Mouse (Mus musculus): ENCODE measurements around the gene Galnt6. TPM values are rescaled to one million over a fixed set of nuclear protein-coding genes. Genes with fewer than 3 reads are reported as not detected.

Galnt6 gene
- polyA plus RNA-seq, 1 experiment from 2014 or later, result 0.15 TPM

DNA sequence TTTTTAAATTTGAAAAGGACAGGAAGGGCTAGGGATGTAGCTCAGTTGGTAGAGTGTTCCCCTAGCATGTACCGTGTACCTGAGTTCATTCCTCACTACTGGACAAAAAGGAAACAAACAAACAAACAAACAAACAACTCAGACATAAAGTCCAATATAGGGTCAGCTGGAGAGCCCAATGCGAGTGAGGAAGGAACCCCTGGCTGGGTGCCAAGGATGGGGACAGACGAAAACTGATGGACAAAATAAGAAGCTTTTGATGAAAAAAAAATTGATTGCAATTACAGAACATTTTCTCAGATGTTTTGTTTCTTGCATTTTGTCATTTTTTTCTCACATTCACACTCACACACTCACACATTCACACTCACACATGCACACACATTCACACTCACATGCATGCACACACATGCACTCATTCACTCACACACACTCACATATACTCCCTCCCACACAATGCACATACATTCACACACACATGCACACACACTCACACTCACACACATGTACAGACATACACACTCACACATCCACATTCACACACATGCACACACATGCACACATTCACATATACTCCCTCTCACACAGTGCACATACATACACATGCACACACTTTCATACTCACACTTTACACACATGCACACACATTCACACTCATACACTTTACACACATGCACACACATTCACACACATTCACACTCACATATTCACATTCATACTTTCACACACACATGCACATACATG lies 26.9 kb upstream of the Galnt6 start:
- H3K9me3 ChIP-seq (ENCODE audit: control insufficient read depth, low read length), result no peaks in the 10 kb centered on the region
- no peak for ATAC-seq (ENCODE audit: low FRiP score)
- WGBS, result 86% methylated on average over 3 of the region's 3 CpGs
- H3K4me3 ChIP-seq (ENCODE audit: low read depth, low read length), result no peak overlapping the region
- no peaks in the 10 kb centered on the region for H3K27me3 ChIP-seq (ENCODE audit: control insufficient read depth, insufficient read depth, low read length)
- no peak overlapping the region for H3K9ac ChIP-seq (ENCODE audit: low read depth, low read length)
- H3K27ac ChIP-seq (ENCODE audit: low read depth, low read length), result no peak overlapping the region
- no peaks in the 10 kb centered on the region for H3K36me3 ChIP-seq (ENCODE audit: control insufficient read depth, insufficient read depth, low read length)
- no peak for DNase-seq (ENCODE audit: low spot score)
- no peaks in the 10 kb centered on the region for H3K4me1 ChIP-seq (replicated peaks; ENCODE audit: control insufficient read depth, insufficient read depth, low read length)
- H3K4me2 ChIP-seq (replicated peaks; ENCODE audit: low read depth, low read length), result no peak overlapping the region

DNA sequence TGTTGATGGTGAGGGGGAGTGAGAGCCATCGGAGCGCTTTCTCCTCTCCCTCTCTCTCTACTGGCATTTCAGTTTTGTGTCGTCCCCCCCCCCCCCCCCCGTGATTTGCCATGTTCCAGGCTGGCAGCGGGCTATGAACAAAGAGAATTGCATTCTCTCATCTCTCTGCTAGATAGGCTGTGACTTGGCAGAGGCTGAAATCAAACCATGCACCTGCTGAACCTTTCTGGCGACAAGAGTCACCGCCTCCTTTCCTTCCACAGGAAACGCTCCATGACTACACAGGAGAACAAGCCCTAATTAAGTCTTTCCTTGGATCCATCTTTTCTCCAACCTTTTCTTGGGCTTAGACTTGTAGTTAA lies 26.3 kb upstream of the Galnt6 start:
- H3K4me3 ChIP-seq (ENCODE audit: low read depth, low read length), result no peak overlapping the region
- H3K9me3 ChIP-seq (ENCODE audit: control insufficient read depth, low read length), result no peaks in the 10 kb centered on the region
- H3K36me3 ChIP-seq (ENCODE audit: control insufficient read depth, insufficient read depth, low read length), result no peaks in the 10 kb centered on the region
- WGBS, result 56% methylated on average over 6 of the region's 8 CpGs
- no peak overlapping the region for H3K27ac ChIP-seq (ENCODE audit: low read depth, low read length)
- no peak for ATAC-seq (ENCODE audit: low FRiP score)
- H3K9ac ChIP-seq (ENCODE audit: low read depth, low read length), result no peak overlapping the region
- H3K4me2 ChIP-seq (replicated peaks; ENCODE audit: low read depth, low read length), result no peak overlapping the region
- DNase-seq (ENCODE audit: low spot score), result no peak
- no peaks in the 10 kb centered on the region for H3K4me1 ChIP-seq (replicated peaks; ENCODE audit: control insufficient read depth, insufficient read depth, low read length)
- no peaks in the 10 kb centered on the region for H3K27me3 ChIP-seq (ENCODE audit: control insufficient read depth, insufficient read depth, low read length)

GRCm38 (mm10) chr15:100754805-100755497 lies 25.8 kb upstream of the Galnt6 start:
- Histone ChIP-seq H3K27me3 (ENCODE audit: control insufficient read depth, insufficient read depth, low read length) (no peaks in the 10 kb centered on the region), H3K4me2 (replicated peaks; ENCODE audit: low read depth, low read length) (no peak overlapping the region), H3K9ac (ENCODE audit: low read depth, low read length) (no peak overlapping the region), H3K4me3 (ENCODE audit: low read depth, low read length) (no peak overlapping the region), H3K9me3 (ENCODE audit: control insufficient read depth, low read length) (no peaks in the 10 kb centered on the region), H3K4me1 (replicated peaks; ENCODE audit: control insufficient read depth, insufficient read depth, low read length) (no peaks in the 10 kb centered on the region), H3K36me3 (ENCODE audit: control insufficient read depth, insufficient read depth, low read length) (no peaks in the 10 kb centered on the region), H3K27ac (ENCODE audit: low read depth, low read length) (no peak overlapping the region)
- WGBS, result 16% methylated on average over 11 of the region's 11 CpGs
- DNase-seq (ENCODE audit: low spot score) (peak; percentile 38), ATAC-seq (ENCODE audit: low FRiP score) (no peak)

DNA sequence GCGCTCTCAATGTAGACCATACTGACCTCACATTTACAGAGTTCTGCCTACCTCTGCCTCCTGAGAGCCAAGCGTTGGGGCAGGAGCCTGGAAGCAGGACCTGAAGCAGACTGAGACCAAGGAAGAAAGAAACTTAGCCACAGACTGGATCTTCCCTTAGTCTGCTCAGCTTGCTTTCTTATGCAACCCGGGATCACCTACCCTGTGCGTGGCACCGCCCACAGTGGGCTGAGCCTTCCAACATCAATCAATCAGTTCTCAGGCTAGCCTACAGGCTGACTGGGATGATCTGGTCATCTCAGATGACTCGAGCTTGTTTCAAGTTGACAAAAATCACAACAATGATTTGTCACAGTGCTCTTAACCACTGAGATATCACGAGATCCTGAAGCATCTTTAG lies 24.9 kb upstream of the Galnt6 start:
- Histone ChIP-seq H3K27ac (ENCODE audit: low read depth, low read length) (no peak overlapping the region), H3K27me3 (ENCODE audit: control insufficient read depth, insufficient read depth, low read length) (no peaks in the 10 kb centered on the region), H3K36me3 (ENCODE audit: control insufficient read depth, insufficient read depth, low read length) (no peaks in the 10 kb centered on the region), H3K9me3 (ENCODE audit: control insufficient read depth, low read length) (no peaks in the 10 kb centered on the region), H3K4me3 (ENCODE audit: low read depth, low read length) (no peak overlapping the region), H3K4me1 (replicated peaks; ENCODE audit: control insufficient read depth, insufficient read depth, low read length) (no peaks in the 10 kb centered on the region), H3K9ac (ENCODE audit: low read depth, low read length) (no peak overlapping the region), H3K4me2 (replicated peaks; ENCODE audit: low read depth, low read length) (no peak overlapping the region)
- DNase-seq (ENCODE audit: low spot score) (no peak), ATAC-seq (ENCODE audit: low FRiP score) (no peak)
- WGBS, result 37% methylated on average over 7 of the region's 7 CpGs

- 71% methylated on average over 5 of the region's 5 CpGs for WGBS
- Histone ChIP-seq H3K36me3 (ENCODE audit: control insufficient read depth, insufficient read depth, low read length) (no peaks in the 10 kb centered on the region), H3K4me2 (replicated peaks; ENCODE audit: low read depth, low read length) (no peak overlapping the region), H3K4me3 (ENCODE audit: low read depth, low read length) (no peak overlapping the region), H3K9ac (ENCODE audit: low read depth, low read length) (no peak overlapping the region), H3K4me1 (replicated peaks; ENCODE audit: control insufficient read depth, insufficient read depth, low read length) (no peaks in the 10 kb centered on the region), H3K9me3 (ENCODE audit: control insufficient read depth, low read length) (no peaks in the 10 kb centered on the region), H3K27ac (ENCODE audit: low read depth, low read length) (no peak overlapping the region), H3K27me3 (ENCODE audit: control insufficient read depth, insufficient read depth, low read length) (no peaks in the 10 kb centered on the region)
- ATAC-seq (ENCODE audit: low FRiP score) (no peak), DNase-seq (ENCODE audit: low spot score) (no peak)
Measured at GRCm38 (mm10) chr15:100753045-100753444, 23.9 kb upstream of the Galnt6 start.

DNA sequence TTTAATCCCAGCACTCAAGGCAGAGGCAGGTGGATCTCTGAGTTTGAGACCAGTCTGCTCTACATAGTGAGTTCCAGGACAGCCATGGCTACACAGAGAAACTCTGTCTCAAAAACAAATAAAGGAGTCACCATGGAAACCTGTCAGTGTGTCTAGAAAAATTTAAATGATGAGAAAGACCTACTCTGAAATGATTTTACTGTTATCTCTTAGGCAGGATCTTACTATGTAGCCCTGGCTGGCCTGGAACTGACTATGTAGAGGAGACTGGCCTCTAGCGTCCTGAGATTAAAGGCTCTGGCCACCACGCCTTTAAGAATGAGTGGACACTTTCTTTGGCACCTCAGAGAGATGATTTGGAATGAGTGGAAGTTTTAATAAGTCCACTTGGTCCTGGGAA lies 23.3 kb upstream of the Galnt6 start:
- 86% methylated on average over 2 of the region's 2 CpGs for WGBS
- no peak for ATAC-seq (ENCODE audit: low FRiP score)
- no peaks in the 10 kb centered on the region for H3K4me1 ChIP-seq (replicated peaks; ENCODE audit: control insufficient read depth, insufficient read depth, low read length)

DNA sequence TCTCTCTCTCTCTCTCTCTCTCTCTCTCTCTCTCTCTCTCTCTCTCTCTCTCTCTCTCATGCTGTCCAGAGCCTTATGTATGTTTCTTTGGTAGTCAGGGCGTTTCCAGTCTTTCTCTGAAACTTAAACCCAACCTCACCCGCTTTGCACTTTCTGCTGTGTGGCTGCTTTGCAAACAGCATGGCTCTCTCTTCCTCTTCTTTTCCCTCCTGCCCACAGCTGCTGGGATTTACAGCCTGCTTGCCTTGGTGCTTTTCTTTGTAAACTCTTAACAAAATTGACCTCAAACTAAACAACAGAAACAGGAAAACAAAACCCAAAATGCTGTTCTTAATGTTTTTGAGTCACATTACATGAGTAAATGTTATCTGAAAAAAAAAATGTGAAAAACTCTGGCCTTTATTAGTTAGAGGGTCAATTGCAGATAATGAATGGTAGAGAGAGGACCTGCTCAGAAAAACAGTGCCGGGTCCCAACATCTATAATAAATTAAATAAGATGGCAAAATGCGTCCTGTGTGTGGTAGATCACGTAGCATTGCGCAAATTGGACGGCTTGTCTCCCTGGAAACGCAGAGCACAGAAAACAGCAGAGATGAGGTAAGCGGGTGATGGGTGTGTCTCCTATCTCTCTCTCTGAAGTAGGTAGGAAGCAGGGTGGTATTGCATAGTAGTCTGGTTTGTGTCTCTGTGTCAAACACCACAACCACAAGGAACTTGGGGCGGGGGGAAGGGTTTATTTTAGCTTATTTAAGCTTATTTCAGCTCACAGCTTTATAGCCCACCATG lies 20.8 kb upstream of the Galnt6 start:
- H3K9me3 ChIP-seq (ENCODE audit: control insufficient read depth, low read length), result no peaks in the 10 kb centered on the region
- H3K4me2 ChIP-seq (replicated peaks; ENCODE audit: low read depth, low read length), result no peak overlapping the region
- H3K9ac ChIP-seq (ENCODE audit: low read depth, low read length), result no peak overlapping the region
- no peak overlapping the region for H3K4me3 ChIP-seq (ENCODE audit: low read depth, low read length)
- DNase-seq (ENCODE audit: low spot score) (no peak), ATAC-seq (ENCODE audit: low FRiP score) (no peak)
- WGBS, result 82% methylated on average over 10 of the region's 10 CpGs
- H3K36me3 ChIP-seq (ENCODE audit: control insufficient read depth, insufficient read depth, low read length), result no peaks in the 10 kb centered on the region
- H3K27ac ChIP-seq (ENCODE audit: low read depth, low read length), result no peak overlapping the region
- no peaks in the 10 kb centered on the region for H3K4me1 ChIP-seq (replicated peaks; ENCODE audit: control insufficient read depth, insufficient read depth, low read length)
- no peaks in the 10 kb centered on the region for H3K27me3 ChIP-seq (ENCODE audit: control insufficient read depth, insufficient read depth, low read length)

More for the DNA sequence above, 23.3 kb upstream of the Galnt6 start:
- no peak for DNase-seq (ENCODE audit: low spot score)
- H3K27ac ChIP-seq (ENCODE audit: low read depth, low read length), result no peak overlapping the region
- H3K4me2 ChIP-seq (replicated peaks; ENCODE audit: low read depth, low read length), result no peak overlapping the region
- no peaks in the 10 kb centered on the region for H3K36me3 ChIP-seq (ENCODE audit: control insufficient read depth, insufficient read depth, low read length)
- H3K9ac ChIP-seq (ENCODE audit: low read depth, low read length), result no peak overlapping the region
- no peaks in the 10 kb centered on the region for H3K27me3 ChIP-seq (ENCODE audit: control insufficient read depth, insufficient read depth, low read length)
- no peaks in the 10 kb centered on the region for H3K9me3 ChIP-seq (ENCODE audit: control insufficient read depth, low read length)
- H3K4me3 ChIP-seq (ENCODE audit: low read depth, low read length), result no peak overlapping the region

- Histone ChIP-seq H3K27me3 (ENCODE audit: control insufficient read depth, insufficient read depth, low read length) (no peaks in the 10 kb centered on the region), H3K27ac (ENCODE audit: low read depth, low read length) (no peak overlapping the region), H3K9me3 (ENCODE audit: control insufficient read depth, low read length) (no peaks in the 10 kb centered on the region), H3K4me3 (ENCODE audit: low read depth, low read length) (no peak overlapping the region), H3K9ac (ENCODE audit: low read depth, low read length) (no peak overlapping the region), H3K36me3 (ENCODE audit: control insufficient read depth, insufficient read depth, low read length) (no peaks in the 10 kb centered on the region), H3K4me1 (replicated peaks; ENCODE audit: control insufficient read depth, insufficient read depth, low read length) (no peaks in the 10 kb centered on the region), H3K4me2 (replicated peaks; ENCODE audit: low read depth, low read length) (no peak overlapping the region)
- WGBS, result 90% methylated on average over 3 of the region's 3 CpGs
- ATAC-seq (ENCODE audit: low FRiP score) (no peak), DNase-seq (ENCODE audit: low spot score) (no peak)
Measured at GRCm38 (mm10) chr15:100748584-100748983, 19.4 kb upstream of the Galnt6 start.

All from hindbrain, embryonic 11.5 days (tissue).